Mouse (Mus musculus) yolk sac, embryonic 10.5 days (tissue): ENCODE measurements around the gene Ezr.
"Not testable (repeated sequence)": the region's sequence is repeated elsewhere in the genome, so short reads cannot be mapped to it uniquely, and the experiment has no call there.

Experiments used
- DNase-seq: peaks from one replicate; pipeline ENCODE4 v3.0.0-alpha.2; 2017; ENCODE audit warnings: low spot score

The Ezr gene

DNA sequence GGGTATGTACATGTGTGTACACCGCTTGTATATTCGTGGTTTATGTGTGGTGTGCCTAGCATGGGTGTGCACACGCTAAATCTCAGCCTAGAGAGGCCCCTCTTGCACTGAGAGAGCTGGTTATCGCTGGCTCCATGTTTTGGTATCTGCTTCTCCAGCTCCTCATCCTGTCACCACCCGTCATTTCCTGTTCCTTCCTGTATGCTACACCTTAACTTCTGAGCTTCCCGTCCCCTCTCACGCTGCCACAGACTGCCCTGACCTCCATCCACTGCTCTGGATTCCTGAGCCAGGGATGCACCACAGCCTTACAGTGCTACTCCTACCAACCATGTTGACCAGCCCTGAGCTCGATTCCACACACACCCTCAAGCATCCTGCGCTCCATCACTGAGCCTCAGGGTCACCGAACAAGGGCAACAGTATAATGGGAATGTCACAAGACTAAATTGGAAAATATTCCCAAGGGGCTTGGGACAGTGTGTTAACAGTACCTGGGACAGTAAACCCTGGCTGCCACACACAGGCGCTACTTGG lies 39.5 kb downstream of the Ezr start:
- DNase-seq, result no peak

DNA sequence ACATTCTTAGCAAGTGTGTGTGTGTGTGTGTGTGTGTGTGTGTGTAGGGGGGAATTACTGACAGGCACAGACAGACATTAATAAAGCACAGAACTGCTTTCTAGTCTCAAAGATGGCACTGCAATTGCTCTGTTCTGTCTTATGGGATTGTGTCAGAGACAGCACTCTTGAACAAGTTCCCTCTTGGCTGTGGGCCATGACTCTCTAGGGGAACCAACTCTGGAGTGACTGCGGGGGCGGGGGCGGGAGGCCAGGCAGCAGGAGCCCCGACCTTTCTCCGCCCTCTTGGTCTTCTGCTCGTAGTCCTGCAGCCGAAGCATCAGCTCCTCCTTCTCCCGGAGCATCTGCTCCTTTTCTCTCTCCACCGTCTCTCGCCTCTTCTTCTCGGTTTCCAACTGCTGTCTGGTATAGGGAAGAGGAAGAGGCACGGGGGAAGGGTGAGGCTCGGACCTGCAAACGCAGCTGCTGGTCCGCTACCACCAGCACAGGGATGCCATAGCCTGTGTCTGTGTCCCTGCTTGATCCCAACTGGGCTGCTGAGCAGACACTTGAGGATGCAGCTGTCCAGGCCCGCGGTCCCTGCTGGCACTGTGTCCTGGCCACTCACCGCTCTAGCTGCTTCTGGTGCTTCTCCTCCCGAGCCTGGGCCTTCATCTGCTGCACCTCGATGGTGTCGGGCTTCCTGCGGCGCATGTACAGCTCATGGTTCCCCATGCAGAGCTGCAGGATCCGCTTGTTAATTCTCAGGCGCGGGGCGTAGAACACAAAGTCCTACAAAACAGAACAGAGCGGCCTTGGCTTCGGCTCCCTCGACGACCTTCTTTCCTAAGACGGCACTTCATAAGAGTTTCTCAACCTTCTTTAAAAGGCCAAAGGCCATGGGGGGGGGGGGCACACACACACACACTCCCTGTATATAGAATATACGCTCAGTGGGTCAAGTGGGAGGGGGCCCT lies 40.2 kb downstream of the Ezr start:
- DNase-seq, result no peak

DNA sequence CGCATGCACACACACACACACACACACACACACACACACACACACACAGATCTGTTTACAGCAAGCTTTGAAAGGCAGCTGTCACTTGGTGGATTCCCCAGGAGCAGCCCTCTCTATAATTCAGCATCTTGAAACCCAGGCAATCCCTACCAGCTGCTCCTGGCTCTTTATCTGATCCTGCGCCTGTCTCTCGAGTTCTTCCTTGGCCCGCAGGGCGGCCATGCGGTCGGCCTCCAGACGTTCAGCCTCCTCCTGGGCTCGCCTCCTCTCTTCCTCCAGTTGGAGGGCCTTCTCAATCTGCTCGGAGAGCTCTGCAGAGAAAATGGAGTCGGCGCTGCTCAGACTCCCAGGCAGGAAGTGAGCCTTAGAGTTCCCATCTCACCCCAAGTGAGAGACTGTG lies 41.3 kb downstream of the Ezr start:
- DNase-seq, result no peak

DNA sequence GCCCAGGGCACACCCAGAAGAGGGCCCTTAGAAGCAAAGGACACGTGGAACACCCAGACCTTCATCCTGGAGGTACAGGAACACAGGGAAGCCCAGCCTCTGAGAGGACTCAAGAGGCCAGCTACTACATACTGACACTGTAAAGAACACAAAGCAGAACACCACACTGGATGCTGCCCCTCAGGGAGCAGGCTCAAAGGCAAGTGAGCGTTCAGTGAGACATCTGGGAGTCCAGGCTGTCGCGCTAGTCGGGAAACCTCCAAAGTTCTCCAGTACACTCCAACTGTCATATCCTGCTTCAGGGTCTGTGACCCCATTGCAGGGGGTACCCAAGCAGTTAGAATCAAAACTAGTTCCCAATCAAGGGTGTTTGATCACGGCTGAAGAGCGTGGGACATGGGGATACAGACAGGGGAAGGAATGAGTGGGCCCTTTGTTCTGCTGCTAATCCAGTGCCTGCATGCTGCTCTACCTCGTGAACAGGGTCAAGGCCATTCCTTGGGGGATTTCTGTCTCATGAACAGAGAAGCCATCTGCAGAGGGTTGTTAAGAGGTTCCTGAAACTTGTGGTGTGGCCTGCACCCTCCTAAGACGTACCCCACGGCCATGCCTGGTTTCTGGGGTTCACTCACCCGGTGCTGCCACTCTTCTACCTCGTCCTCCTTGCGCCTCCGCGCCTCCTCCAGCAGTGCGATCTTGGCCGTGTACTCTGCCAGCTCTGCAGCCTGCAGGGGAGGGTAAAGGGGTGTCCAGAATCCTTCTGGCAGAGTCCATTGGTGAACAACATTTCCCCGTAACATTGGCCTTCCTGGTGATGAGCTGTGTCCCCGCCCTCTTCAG lies 42.0 kb downstream of the Ezr start:
- DNase-seq, result no peak

DNA sequence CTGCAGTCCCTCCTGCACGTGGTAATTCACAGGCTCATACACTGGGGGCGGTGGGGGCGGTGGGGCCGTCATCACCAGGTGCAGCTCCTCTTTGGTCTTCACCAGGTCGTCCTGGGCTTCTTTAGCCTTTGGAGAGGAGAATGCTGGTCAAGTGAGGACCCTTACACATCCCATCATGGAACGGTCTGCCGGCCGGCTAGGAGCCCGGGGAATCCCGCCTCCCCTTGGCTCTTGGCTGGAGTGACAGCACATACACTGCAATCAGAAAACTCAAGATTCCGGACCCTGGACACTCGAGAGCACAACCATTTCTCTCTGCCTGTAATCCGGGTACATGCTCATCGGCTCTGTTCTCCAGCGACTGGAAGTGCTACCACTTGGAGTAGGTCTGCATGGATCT lies 42.8 kb downstream of the Ezr start:
- no peak for DNase-seq

DNA sequence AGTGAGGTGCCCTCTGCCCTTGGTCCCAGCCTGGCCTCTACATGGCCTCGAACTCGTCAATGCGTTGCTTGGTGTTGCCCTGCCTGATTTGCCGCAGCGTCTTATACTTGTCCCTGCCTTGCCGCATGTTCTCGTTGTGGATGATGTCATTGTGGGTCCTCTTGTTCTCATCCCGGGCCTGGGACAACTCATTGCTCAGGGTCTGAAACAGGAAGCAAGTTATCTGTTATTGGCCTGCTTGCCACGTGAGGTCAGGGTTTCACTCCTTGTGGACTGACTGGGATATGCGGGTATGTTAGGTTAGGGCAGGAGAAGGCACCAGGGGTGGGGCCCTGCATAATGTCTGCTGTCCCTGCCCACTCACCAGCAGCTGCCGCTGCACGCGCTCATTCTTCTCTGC lies 43.3 kb downstream of the Ezr start:
- DNase-seq, result no peak

DNA sequence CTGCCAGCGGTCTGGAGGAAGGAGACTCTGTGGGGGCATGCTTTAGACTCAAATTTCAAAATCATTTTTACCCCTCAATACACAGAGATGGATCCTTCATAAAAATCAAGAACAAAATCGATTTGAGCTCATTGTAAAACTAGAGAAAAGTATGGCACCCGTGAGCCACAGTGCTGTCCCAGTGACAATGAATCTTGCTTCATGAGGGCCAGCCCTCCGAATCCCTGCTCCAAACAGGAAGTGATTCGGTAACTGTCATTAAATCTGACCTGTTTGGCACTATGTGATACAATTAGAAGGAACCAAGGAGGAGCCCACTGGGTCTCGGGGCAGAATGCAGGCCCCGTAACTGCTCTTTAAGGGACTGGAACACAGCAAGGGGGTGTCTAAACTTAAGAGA lies 43.7 kb downstream of the Ezr start:
- DNase-seq, result no peak

DNA sequence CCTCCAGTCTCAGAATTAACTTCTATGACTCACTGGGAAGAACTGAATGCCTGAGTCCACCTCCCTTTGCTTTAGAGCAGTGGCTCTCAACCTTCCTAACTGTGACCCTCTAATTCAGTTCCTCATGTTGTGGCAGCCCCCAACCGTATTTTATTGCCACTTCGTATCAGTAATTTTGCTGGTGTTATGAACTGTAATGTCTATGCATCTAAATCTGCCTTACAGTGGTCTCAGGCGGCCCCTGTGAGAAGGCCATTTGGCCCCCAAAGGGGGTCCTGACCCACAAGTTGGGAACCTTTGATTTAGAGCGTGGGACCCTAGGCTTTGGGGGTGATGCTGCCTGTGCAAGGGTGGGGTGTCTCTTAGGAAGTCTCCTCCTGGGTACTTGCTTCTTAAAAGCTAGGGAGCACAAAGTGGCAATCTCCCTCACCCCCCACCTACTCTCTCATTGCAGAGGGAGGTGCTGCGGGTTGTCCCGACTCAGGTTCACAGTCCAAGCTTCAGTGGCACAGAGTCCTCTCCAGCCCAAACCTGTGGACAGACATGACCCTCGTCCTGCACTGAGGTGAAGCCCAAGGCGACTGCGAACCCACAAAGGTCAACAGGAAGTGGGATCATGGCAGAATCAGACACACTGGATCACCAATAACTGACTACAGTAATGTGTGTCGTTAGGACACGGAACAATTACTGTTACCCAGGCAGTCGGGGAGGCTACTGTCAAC lies 45.1 kb downstream of the Ezr start:
- DNase-seq, result no peak

DNA sequence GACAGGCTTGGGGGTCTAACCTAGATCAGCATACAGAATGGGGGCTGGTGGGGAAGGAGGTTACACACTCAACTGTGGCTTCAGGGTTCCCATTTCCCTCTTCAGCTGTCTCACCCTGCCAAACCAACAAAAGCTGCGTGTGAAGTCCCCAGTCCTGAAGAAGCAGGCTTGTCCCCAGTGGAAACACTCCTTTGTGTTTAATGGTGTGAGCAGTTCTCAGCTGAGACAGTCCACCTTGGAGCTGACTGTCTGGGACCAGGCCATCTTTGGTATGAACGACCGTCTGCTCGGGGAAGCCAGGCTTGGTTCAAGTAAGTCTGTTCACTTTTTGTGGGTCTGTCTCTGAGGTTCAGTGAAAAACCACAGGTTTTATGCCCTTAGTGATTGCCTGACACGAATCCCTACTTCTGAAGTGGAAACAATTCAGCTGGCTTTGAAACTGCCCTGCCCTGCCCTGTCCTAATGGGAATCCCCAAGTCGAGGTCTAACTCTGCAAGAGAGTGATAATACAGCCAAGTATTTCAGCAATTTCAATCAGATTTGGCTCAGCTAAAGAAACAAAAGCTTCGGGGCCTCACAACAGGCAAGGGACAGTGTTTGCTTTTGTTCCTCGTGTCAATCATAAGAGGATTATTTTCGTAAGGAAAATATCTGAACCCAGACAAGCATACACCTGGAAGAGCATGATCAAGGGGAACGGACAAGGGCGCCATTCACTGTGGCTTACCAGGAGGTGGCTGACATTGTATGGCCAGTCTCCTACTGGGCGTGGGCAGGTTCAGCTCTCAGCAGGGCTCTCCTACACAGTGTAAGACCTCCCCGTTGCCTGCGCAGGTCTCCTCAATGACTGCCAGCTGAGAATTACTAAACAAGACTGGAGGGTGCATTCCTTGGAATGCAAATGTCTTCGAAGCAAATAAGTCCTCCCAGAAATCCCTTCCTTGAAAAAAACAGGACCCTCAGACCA lies 46.0 kb downstream of the Ezr start:
- peak; percentile 19 for DNase-seq

DNA sequence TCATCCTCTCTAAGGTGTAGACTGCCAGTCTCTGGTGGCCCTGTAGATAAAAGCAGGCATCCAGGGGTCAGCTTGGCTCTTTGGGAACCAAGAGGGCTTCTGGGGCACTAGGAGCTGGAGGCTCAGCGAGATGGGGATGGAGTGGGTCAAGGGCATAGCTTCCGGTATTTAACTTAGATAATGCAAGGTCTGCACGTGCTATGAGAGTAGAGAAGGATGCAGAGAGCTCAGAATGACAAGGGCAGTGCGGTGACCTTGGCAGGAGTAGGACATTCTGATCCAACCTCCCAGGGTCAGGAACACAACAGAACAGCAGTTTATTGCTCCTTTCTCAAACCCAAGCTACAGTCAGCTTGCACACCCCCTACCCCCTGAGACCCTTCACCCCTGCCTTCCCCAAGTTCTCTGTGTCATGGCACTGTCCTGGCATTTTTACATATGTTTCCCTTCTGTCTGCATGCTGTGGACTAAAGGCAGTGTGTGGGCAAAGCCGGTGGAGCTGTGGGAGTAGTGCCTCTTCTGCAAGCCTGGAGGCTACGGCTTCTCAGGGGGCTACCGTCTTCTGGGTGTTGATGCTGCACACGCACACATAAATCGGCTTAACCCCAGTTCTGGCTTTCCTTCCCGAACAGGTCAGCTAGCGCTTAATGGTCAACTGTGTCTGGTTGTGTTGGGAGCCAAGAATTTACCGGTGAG lies 47.7 kb downstream of the Ezr start:
- peak; percentile 5 for DNase-seq

DNA sequence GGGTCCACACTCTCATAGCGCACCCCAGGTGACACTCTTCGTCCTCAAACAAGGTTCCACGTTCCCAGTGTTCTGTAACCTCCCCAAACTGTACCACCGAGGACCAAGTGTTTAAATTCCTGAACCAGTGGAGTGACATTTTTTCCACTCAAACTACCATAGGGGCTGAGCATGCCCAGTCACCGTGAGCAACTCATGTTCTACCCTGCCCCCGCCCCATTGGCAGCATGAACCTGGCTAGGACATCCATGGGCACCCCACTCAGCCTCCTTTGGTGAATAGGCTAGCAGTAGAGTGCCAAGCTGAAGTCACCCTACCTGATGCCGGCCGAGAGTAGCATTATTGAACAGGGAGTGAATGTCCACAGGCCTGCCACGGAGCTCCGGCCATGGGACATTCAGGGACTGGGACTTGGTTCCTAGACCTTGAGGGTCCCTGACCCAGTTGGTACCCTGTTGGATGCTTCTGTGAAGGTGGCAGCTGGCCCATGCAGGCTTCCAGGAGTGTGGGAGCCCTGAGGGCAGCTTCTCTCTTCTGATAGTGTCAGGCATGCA lies 49.2 kb downstream of the Ezr start:
- DNase-seq, result no peak

DNA sequence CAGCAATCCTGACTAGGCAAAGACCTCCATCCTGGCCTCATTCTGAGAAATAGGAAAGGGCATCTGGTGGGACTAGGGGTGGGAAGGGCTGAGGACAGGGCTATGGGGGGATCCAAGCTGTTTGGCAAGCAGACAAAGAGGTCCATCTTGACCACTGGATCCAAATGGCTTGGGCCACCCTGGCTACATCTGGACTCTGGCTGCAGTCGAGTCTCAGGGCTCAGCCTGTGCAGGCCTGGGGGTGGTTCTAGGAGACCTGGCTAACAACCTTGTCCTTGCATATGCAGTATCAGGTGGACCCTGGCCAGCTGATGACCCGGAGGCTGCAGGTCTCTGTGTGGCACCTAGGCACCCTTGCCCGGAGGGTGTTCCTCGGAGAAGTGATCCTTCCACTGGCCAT lies 49.9 kb downstream of the Ezr start:
- no peak for DNase-seq

DNA sequence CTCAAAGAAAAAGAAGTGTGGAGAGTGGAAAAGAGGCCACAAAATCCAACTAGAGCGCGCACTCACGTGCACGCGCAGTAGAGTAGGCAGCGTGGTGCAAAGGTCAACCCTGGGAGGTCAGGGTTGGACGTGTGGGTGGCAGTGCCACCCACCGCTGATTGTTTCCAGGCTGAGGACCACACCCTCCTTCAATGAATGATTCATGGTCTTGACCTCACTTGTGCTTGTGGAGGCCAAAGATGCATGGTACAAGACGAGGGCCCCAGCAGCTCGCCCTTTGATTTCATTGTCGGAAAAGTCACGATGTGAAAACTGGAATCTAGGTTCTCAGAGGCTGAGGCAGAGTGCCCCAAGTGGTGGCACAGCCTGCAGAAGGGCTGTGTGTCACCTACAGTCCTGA lies 51.0 kb downstream of the Ezr start:
- DNase-seq, result no peak

DNA sequence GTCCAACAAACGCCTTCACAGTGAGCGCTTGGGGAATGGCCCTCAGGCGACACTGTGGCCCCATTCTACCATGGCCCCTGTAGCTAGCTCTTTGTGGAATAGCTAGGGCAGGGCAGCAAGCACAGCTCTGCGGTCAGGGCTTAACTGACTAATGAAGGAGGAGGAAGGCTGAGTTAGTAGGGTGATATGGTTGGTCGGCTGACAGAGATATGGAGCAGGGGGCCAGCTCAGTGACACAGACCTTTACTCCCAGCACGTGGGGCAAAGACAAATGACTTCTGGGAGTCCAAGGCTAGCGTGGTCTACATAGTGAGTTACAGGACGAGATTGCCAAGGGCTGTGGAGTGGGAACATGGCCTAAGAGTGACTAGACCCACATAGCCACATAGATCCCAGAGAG lies 51.5 kb downstream of the Ezr start:
- DNase-seq, result peak; percentile 34

DNA sequence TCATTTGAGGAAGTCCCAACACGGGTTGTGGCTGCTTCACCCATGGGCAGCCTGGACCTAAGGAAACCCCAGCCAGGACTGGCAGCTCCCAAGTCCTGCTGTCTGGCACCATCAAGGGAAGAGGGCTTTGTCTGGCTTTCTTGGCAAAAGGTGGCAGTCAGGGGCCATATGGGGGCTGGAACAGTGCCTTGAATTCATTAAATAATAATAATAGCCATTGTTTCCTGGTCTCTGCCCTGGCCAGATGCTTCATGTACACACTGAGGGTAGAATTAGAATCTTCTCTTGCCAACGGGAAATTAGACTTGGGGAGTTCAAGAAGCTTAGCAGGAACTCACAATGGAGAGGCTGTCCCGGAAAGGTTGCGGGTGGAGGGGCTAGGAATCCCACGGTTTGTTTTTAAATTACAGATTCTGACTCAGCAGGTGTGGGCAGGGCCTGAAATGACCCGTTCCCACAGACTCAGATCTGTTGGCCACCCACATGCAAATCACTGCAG lies 53.3 kb downstream of the Ezr start:
- DNase-seq, result no peak

DNA sequence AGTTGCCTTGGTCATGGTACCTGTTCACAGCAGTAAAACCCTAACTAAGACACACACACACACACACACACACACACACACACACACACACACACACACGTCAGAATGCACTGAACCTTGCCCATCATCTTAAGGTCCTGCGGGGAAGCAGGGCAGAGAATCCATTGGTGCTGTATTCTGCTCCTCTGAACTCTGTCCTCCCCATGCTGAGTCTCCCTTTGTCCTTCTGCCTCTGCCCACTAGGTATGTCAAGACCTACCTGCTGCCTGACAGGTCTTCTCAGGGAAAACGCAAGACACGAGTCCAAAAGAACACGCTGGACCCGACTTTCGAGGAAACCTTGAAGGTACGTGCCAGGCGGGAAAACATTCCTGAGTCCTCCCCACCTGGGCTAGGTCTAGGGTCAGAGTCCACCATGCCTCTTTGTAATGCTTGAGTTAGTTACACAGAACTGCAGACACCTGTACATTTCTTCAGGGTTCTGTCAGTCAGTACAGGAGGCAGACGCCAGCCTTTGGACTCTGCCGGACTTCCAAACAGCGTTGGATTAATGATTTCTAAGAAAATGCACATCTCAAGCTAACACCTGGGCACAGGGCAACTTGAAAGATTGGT lies 54.5 kb downstream of the Ezr start:
- peak; percentile 86 for DNase-seq

DNA sequence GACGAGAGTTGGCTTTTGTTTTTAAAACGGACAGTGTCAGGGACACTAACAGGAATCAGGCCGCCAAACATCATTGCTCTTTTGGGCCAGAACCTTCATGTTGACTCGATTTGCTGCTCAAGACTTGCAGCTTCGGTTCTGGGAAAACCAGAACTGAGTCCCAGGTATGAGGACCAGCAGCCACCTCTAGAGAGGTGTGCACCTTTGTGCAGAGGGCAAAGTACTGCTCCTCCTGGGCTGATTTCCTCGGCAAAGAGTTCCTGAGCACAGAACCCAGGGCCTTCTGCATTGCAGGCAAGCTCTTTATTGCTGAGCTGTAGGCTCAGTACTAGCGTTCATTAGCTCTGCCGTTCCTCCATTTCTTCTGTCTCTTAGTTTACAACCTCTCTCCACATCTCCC lies 68.6 kb downstream of the Ezr start:
- DNase-seq, result peak; percentile 41

DNA sequence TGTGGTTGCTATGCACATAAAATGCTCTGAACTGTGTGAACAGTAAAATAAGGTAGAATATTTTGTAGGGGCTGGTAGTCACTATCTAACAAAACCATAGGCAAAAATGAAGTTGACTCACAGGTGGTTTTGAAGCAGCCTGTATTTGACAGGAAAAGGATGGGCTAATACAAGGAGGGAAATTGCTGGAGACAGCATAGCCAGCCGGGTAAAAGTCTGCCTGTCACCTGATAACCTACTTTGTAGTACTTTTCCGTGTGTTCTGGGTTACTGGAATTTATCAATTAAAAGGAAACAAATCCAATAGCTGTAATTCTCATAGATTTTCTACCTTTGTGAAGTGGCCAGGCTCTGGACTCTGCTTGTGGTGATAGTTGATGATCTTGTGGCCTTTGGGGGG lies 69.1 kb downstream of the Ezr start:
- peak; percentile 6 for DNase-seq

DNA sequence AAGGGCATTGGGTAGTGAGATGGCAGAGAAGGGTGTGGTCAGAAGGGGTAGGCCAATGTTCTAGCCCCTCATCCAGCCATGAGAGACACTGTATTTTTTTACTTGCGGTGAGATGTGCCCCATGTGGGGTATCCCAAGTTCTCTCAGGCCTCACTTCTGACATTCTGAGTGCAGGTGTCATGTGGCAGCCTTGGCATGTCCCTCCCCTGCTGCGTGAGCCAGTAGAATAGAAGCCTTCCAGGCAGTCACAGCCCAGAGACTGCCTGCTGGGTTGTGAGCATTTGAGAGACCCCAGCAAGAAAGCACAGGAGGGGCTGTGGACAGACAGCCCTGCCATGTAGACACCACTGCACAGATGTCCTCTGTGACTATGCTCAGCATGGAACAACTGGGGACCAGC lies 74.4 kb downstream of the Ezr start:
- not testable (repeated sequence) for DNase-seq
